Mouse (Mus musculus) heart, postnatal 36 days (tissue): ENCODE measurements at regions not wholly inside any gene's neighbourhood (a gene's known extent, or its start where the extent isn't known, plus 50 kb on each side); places are given as distances from the start of the nearest gene placed in this dataset.

Experiments
- DNase-seq, 2 experiments: peaks; one replicate each; pipeline ENCODE4 v3.0.0; 2021 to 2022
- intact Hi-C: fragments of 180-260 bp; cut with DNase I; formaldehyde crosslinking; loops from one replicate; pipeline ENCODE4 v1.15.1; 2025

DNA sequence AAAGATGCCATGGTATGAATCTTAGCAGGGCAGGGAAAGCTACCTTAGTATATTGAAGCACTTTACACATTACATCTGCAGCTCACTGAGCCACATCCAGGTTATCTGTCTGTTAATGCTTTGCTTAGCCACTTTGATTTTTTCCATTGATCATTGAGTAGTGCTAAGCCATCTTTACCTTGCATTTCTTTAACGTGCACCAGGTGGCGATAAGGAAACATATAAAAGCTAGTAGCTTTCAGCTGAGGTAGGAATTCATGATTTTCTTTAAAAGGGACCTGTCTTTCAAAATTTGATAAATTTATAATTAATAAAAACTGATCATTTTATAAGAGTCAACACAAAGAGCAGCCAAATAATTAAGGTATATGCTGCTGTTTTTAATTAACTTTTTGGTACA is 426.3 kb upstream of the Tpk1 start:
- DNase-seq, result no peak
- intact Hi-C loops, result loop anchor here (10.0 kb wide), 1 partner anchor 932 kb away; no protein-coding TSS in a partner anchor

DNA sequence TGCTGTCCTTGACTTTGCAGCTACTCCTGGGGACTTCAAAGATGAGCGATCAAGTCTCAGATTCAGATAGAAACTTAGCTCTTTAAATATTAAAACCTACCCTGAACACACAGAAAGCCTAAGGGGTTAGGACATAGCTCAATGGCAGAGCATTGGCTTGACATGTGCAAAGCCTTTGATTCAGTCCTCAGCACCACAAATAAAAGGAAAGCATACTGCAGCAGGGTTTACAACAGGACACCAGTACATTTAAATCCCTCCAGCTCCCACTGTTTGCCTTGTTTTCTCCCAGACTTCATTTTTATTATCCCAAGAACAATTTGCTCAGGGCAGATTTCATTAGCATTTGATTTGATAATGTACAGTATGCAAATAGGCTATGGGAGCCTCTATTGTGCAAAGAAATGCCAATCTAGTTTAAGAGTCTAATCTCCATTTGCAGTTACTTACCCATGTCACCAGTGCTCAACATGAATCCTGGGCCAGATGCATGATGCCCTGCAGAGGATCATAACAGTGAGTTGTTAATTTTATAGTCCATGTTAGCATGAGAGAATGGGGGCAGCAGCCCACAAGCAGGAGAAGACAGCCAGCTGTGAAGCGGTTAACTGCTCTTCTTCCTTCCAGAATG is 416.0 kb upstream of the Tpk1 start:
- DNase-seq, result no peak
- intact Hi-C loops, result no loop called here

DNA sequence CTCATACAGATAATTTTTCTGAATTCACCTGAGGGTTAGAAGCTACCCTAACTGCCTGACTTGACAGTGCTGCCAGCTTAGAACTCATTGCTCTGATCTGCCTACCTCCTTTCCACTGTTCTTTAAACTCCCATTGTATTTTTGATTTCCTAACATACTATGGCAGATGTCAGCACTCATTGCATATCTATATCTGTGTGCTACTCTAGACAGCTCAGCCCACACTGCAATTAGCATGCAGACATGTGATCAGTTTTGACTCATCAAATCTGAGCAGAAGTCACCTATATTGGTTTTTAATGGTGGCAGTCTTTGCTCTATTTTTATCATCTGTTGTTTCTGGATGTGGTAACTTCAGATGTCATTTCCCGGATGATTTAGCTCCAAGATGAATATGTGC is 407.0 kb upstream of the Tpk1 start:
- intact Hi-C loops, result no loop called here
- no peak for DNase-seq

DNA sequence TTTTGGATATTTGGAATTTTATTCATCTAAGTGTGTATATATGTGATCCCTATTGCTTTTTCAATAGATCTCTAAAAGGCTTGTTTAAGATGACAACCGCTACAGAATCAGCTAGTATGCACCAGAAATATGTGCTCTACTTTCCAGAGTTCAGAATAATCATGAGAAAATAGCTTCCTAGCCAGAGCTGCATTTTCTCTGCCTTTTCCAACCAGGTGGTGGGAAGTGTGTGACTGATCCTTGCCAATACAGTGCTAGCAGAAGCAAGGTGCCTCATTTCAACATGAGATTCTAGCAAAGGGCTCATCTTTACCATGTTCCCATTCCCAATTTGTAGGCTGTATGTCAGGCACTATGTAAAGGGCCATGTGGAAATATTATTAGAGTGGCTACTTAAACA is 401.8 kb upstream of the Tpk1 start:
- intact Hi-C loops, result no loop called here
- no peak for DNase-seq
